Mouse (Mus musculus): ENCODE measurements around the gene Nrarp. TPM values are rescaled to one million over a fixed set of nuclear protein-coding genes. Genes with fewer than 3 reads are reported as not detected.

Gene Nrarp
- total RNA-seq (2021), result 10 to 100 TPM; 11.3 to 13.6 TPM
- long read RNA-seq, experiment 1, transcript Nrarp-201 (1 exons, 2,582 nt), result major isoform, 39 of 39 reads
- long read RNA-seq, experiment 1, partial matches to known transcripts, result 0 of 39 reads
- long read RNA-seq, experiment 1, other reads (novel, unspliced or antisense), result 0 of 39 reads
- long read RNA-seq, experiment 2, transcript Nrarp-201 (1 exons, 2,582 nt), result major isoform, 24 of 24 reads
- long read RNA-seq, experiment 2, partial matches to known transcripts, result 0 of 24 reads
- long read RNA-seq, experiment 2, other reads (novel, unspliced or antisense), result 0 of 24 reads

- DNase-seq, result peak; percentile 92
- intact Hi-C loops (cut with DNase I; ENCODE audit: low total_unique reads), result no loop called here
Measured at GRCm38 (mm10) chr2:25180478-25180903, at the start of gene Nrarp. TSS of gene Nrarp (plus strand) at chr2:25180758.

- DNase-seq, result no peak
- intact Hi-C loops (cut with DNase I; ENCODE audit: low total_unique reads), result no loop called here
Measured at GRCm38 (mm10) chr2:25131601-25132000, 49.0 kb upstream of the Nrarp start.

- intact Hi-C loops (cut with DNase I; ENCODE audit: low total_unique reads), result no loop called here
- DNase-seq, result no peak
Measured at GRCm38 (mm10) chr2:25137832-25138231, 42.7 kb upstream of the Nrarp start.

- intact Hi-C loops (cut with DNase I; ENCODE audit: low total_unique reads), result no loop called here
- no peak for DNase-seq
Measured at GRCm38 (mm10) chr2:25141185-25141584, 39.4 kb upstream of the Nrarp start.

- DNase-seq, result no peak
- intact Hi-C loops (cut with DNase I; ENCODE audit: low total_unique reads), result no loop called here
Measured at GRCm38 (mm10) chr2:25141921-25142320, 38.6 kb upstream of the Nrarp start.

- intact Hi-C loops (cut with DNase I; ENCODE audit: low total_unique reads), result no loop called here
- peak; percentile 47 for DNase-seq
Measured at GRCm38 (mm10) chr2:25145346-25145745, 35.2 kb upstream of the Nrarp start.

GRCm38 (mm10) chr2:25147398-25147797 lies 33.2 kb upstream of the Nrarp start:
- intact Hi-C loops (cut with DNase I; ENCODE audit: low total_unique reads), result no loop called here
- DNase-seq, result no peak

GRCm38 (mm10) chr2:25147892-25148291 lies 32.7 kb upstream of the Nrarp start:
- intact Hi-C loops (cut with DNase I; ENCODE audit: low total_unique reads), result no loop called here
- DNase-seq, result no peak

GRCm38 (mm10) chr2:25149643-25150042 lies 30.9 kb upstream of the Nrarp start:
- no peak for DNase-seq
- intact Hi-C loops (cut with DNase I; ENCODE audit: low total_unique reads), result no loop called here

GRCm38 (mm10) chr2:25151280-25151956 lies 29.1 kb upstream of the Nrarp start:
- intact Hi-C loops (cut with DNase I; ENCODE audit: low total_unique reads), result no loop called here
- no peak for DNase-seq

GRCm38 (mm10) chr2:25156177-25156576 lies 24.4 kb upstream of the Nrarp start:
- intact Hi-C loops (cut with DNase I; ENCODE audit: low total_unique reads), result no loop called here
- DNase-seq, result no peak

GRCm38 (mm10) chr2:25156990-25157389 lies 23.6 kb upstream of the Nrarp start:
- intact Hi-C loops (cut with DNase I; ENCODE audit: low total_unique reads), result no loop called here
- no peak for DNase-seq

GRCm38 (mm10) chr2:25157655-25158054 lies 22.9 kb upstream of the Nrarp start:
- intact Hi-C loops (cut with DNase I; ENCODE audit: low total_unique reads), result no loop called here
- DNase-seq, result no peak

- intact Hi-C loops (cut with DNase I; ENCODE audit: low total_unique reads), result no loop called here
- peak; percentile 1 for DNase-seq
Measured at GRCm38 (mm10) chr2:25167481-25167880, 13.1 kb upstream of the Nrarp start.

- peak; percentile 73 for DNase-seq
- intact Hi-C loops (cut with DNase I; ENCODE audit: low total_unique reads), result no loop called here
Measured at GRCm38 (mm10) chr2:25167919-25168664, 12.5 kb upstream of the Nrarp start.

GRCm38 (mm10) chr2:25168665-25168978 lies 11.9 kb upstream of the Nrarp start:
- no peak for DNase-seq
- intact Hi-C loops (cut with DNase I; ENCODE audit: low total_unique reads), result no loop called here

GRCm38 (mm10) chr2:25169778-25170177 lies 10.8 kb upstream of the Nrarp start:
- no peak for DNase-seq
- intact Hi-C loops (cut with DNase I; ENCODE audit: low total_unique reads), result no loop called here

GRCm38 (mm10) chr2:25170326-25171100 lies 10.0 kb upstream of the Nrarp start:
- intact Hi-C loops (cut with DNase I; ENCODE audit: low total_unique reads), result no loop called here
- DNase-seq, result no peak

GRCm38 (mm10) chr2:25171101-25171768 lies 9.3 kb upstream of the Nrarp start:
- intact Hi-C loops (cut with DNase I; ENCODE audit: low total_unique reads), result no loop called here
- no peak for DNase-seq

Measured in gastrocnemius, postnatal 14 days (tissue).